Mouse (Mus musculus) layer of hippocampus, adult 11-12 months (tissue): ENCODE measurements around the gene Hacl1.

Experiments used
- DNase-seq: peaks from one replicate; pipeline ENCODE4 v3.0.0; 2022; ENCODE audit warnings: low spot score

Hacl1 gene

GRCm38 (mm10) chr14:31640890-31641505 lies at the start of gene Hacl1, which contains the start of gene Btd:
Hacl1 (minus strand) TSS chr14:31641286.
Btd (plus strand) TSS chr14:31641028.
- peak; percentile 90 for DNase-seq

DNA sequence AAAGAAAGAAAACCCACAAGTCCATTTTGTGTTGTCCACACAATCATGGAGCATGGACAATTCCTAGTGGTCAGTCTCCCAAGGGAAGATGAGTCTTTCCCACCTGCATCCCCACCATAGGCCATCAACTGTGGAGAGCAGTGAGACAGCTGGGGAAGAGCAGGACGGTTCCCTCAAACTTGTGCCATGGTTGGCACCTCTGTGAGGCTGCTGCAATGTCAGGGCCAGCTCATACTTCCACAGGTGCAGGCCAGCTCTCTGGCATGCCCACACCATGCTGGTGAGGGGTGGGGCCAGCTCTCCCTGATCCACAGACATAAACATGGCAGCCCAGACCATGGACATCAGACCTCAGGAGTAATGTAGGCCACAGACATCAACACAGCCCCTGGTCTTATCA lies 45.1 kb upstream of the Hacl1 start:
- no peak for DNase-seq

DNA sequence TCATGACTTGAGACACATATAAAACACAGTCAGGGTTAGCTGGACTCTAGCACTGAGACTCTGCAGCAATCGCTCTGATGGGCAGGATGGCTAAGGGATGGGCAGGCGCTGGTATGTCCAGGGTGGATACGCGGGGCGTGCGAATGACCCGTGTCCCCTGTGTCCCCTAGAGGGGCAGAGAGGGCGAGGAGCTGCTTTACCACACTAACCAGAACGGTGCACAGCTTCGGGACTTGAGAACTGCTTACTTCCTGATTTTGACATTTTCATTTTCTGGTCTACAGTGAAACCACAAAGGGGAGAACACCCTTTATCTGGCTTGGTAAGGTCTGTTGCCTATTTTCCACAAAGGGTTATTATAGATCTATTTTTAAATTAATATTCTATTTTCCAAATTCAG lies 44.6 kb upstream of the Hacl1 start:
- DNase-seq = no peak

DNA sequence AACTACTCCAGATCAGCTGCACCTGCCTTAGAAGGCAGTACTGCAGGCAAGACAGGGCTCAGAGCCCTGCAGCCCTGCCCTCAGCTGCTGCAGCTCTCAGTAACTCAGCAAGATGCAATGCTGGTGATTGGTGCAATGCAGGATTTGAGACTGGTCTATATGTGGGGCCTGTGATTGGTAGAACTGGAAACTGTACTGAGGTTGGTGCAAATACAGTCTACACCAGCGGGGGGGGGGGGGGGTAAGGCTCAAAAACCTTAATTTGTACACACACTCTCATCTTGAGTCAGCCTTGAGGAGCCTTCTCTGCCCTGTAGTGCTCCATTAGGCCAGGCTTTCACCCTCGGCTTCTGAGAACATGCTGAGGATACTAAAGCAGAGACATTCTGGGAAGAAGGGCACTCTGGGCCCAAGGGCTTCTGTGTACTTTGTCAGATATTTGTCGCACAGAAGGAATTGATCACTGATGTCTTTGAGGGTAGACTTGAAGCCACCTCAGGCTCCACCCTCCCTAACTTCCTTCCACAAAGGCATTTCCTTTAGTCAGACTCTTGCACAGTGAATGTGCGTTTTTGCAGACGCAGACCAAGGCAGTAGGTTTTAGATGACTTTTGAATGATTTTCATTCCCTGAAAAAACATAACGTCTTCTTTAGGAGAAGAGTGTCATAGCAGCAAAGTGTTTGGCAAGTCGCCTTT lies 43.4 kb upstream of the Hacl1 start:
- DNase-seq = no peak

GRCm38 (mm10) chr14:31683610-31684009 lies 42.5 kb upstream of the Hacl1 start:
- DNase-seq = no peak

DNA sequence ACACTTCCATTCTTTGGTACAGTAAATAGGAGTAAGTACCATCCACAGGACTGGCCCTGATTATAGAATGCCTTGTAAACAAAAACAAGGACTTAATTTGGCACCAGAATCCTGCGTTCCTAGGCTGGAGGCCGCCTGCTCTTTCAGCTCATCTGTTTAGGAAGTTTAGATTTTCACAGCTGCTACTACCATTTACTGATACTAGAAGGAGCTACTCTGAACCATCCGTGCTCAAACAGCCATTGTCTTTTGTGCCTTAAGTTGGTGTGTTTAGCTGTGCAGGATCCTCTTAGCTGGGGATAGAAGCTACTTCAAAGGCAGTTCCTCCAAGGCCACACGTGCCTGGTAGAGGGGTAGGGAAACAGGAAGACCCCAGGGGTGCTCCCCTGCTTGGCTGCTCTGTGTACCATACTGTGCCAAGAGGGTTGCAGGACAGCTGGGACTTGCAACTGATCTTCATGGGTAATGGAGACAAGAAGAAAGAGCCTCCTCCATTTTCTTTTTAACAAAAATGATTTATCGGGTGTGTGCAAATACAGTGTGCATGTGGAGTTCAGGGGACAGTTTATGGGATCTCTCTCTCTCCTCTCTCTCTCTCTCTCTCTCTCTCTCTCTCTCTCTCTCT lies 41.0 kb upstream of the Hacl1 start:
- DNase-seq = no peak

GRCm38 (mm10) chr14:31681291-31681690 lies 40.2 kb upstream of the Hacl1 start:
- DNase-seq = peak; percentile 58

GRCm38 (mm10) chr14:31680656-31681055 lies 39.6 kb upstream of the Hacl1 start:
- DNase-seq = no peak

GRCm38 (mm10) chr14:31671635-31672320 lies 30.7 kb upstream of the Hacl1 start:
- no peak for DNase-seq

GRCm38 (mm10) chr14:31669642-31670490 lies 28.8 kb upstream of the Hacl1 start:
- DNase-seq = peak; percentile 54

DNA sequence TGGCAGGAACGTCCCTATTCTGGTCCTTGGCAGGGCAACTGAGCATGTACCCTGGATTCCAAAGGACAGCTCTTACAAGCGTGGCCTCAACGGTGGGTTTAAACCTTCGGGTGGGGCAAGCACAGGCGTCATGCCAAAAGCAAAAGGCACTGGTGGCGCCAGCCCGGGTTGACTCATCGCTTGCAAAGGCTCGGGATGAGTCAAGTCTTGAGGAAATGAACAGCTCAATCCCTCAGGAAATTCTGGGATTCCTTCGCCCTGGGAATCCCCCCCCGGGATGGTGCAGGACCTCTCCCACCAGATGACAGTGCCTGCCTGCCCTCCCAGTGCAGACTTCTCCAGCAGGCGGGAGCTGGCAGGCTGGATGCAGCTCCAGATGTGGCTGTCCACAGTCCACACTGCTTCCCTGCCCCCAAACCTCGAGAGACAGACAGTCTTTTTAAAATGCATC lies 28.1 kb upstream of the Hacl1 start:
- peak; percentile 71 for DNase-seq

- peak; percentile 48 for DNase-seq
Observed at GRCm38 (mm10) chr14:31668326-31668725, 27.2 kb upstream of the Hacl1 start.

DNA sequence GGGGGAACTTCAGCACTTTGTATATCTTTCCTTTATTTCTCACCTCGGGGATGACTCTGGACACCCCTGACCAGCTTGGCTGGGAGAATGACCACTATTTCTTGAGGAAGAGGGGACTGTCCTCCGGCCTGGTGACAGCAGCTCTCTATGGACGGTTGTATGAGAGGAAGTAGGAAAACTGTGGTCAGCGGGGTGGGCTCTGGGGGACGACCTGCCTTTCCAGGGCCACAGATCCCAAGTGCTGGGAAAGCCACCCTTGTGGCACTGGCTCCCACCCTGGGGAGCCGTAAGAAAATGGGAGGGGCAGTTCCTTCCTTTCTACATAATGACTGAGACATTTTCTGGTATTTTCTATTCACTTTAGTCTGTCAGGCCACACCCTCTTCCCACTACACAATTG lies 26.7 kb upstream of the Hacl1 start:
- DNase-seq = no peak

DNA sequence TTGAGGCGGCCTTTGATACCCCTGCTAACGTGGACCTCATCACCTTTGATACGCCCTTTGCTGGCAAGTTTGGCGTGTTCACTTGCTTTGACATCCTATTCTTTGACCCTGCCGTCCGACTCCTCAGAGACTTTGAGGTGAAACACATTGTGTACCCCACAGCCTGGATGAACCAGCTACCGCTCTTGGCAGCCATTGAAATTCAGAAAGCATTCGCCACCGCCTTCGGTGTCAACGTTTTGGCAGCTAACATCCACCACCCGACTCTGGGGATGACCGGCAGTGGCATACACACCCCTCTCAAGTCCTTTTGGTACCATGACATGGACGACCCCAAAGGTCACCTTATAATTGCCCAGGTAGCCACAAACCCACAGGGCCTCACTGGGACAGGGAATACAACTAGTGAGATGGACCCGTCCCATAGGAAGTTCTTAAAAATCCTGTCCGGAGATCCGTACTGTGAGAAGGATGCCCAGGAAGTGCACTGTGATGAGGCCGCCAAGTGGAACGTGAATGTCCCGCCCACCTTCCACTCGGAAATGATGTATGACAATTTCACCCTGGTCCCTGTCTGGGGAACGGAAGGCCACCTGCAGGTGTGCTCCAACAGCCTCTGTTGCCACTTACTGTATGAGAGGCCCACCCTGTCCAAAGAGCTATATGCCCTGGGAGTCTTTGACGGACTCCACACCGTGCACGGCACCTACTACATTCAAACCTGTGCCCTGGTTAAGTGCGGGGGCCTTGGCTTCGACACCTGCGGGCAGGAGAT lies 26.0 kb upstream of the Hacl1 start:
- no peak for DNase-seq

- peak; percentile 44 for DNase-seq
Observed at GRCm38 (mm10) chr14:31665566-31665940, 24.5 kb upstream of the Hacl1 start.

DNA sequence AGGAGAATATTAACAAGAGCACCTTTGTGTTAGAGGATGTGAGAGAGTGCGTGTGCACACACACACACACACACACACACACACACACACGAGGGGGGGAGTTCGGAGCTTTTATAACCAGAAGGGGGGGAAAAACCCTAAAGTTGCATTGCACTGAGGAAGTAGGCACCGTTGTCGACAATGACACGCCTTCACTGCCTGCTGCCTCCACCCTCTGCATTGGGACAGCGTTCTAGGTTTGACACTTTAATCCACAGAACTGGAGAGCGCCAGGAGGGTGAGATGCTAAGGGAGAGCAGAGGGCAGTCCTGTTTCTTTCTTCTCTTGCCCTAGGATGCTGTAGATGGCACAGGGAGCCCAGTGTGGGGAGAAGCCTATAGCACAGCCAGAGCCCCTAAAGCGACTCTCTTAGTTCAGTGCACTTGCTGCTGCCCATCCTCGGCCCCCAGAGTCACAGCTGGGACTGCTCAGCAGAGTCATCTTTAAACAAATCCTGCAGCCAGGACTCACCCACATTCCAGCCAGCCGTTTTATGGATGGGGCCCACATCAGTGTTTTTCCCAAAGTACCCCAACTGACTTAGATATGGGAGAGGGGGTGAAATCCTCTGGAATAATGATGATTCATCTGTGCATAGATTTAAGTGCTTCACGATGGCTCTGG lies 23.9 kb upstream of the Hacl1 start:
- DNase-seq = no peak

- peak; percentile 30 for DNase-seq
Observed at GRCm38 (mm10) chr14:31664100-31664902, 23.2 kb upstream of the Hacl1 start.

DNA sequence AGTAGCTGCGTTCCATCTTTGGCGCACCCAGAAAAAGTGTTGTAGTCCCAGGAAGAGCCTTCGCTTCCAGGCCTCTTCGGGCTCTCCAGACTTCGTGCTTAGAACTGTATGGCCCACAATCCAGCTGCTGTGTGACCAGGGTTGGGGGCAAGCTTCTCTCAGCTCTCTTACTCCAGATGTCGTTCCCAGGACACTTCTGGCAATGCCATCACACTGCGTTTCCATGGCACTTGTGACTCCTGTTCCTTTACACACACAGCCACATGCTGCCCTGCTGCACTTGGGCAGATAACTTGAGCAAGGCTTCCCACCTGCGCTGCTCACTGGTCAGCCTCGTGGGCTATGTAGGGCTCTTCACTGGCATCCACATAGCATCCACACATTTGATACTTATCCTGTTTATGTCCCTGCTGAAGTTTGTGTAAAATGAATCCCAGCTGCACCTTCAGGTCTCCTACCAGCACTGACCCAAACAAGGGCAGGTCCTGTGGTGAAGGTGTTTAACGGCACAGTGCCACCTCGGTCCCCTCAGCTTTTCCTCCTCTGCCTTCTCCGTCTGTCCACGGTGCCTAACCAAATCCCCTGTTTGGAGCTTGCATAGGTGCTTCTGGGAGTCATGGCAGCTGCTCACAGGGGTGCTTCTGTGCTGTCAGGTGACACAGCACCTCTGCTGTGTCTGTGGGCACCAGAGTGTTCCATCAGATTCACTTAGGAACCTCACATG lies 22.5 kb upstream of the Hacl1 start:
- no peak for DNase-seq
